Mouse (Mus musculus) limb, embryonic 10.5 days (tissue): ENCODE data around the gene Nup62. TPM values are rescaled to one million over a fixed set of nuclear protein-coding genes. Genes with fewer than 3 reads are reported as not detected.
"Not testable (repeated sequence)": the region's sequence is repeated elsewhere in the genome, so short reads cannot be mapped to it uniquely, and the experiment has no call there.

ENCODE experiments used
- DNase-seq: peaks from one replicate; pipeline ENCODE4 v3.0.0-alpha.2; 2017; ENCODE audit warnings: low spot score
- H3K27ac ChIP-seq: fragments of 300-500 bp; sonication (generic); 2 replicates; pipeline ENCODE4 v1.5.1; 2016; ENCODE audit warnings: mild to moderate bottlenecking
- H3K27me3 ChIP-seq: fragments of 300-500 bp; sonication (generic); 2 replicates; pipeline ENCODE4 v1.6.1; 2016; ENCODE audit warnings: low read depth, mild to moderate bottlenecking; ENCODE audit not compliant: poor library complexity, severe bottlenecking
- H3K36me3 ChIP-seq: fragments of 300-500 bp; sonication (generic); 2 replicates; pipeline ENCODE4 v1.6.1; 2016; ENCODE audit warnings: mild to moderate bottlenecking, moderate library complexity
- H3K4me1 ChIP-seq: fragments of 300-500 bp; sonication (generic); 2 replicates; pipeline ENCODE4 v1.6.1; 2016
- H3K4me3 ChIP-seq: fragments of 300-500 bp; sonication (generic); 2 replicates; pipeline ENCODE4 v1.5.1; 2016; ENCODE audit warnings: mild to moderate bottlenecking, moderate library complexity
- H3K9me3 ChIP-seq: fragments of 300-500 bp; sonication (generic); replicated peaks from 2 replicates; pipeline ENCODE4 v1.6.1; 2016; ENCODE audit warnings: mild to moderate bottlenecking
- WGBS: fragments of 180-500 bp; shearing (Covaris S2); methylation state at CpG from one replicate; pipeline ENCODE4 v1.1.7; 2016; 5-methylcytosine and 5-hydroxymethylcytosine counted together
- polyA plus RNA-seq: library from polyadenylated mRNA; unstranded; fragments of >200 nt; fragmentation: Nextera tagmentation; extraction: Ambion mirVana; gene quantifications from 2 replicates; pipeline ENCODE4 v1.2.1, GENCODE M21; 2016

The Nup62 gene
- polyA plus RNA-seq, 1 experiment from 2014 or later, result 174 TPM

DNA sequence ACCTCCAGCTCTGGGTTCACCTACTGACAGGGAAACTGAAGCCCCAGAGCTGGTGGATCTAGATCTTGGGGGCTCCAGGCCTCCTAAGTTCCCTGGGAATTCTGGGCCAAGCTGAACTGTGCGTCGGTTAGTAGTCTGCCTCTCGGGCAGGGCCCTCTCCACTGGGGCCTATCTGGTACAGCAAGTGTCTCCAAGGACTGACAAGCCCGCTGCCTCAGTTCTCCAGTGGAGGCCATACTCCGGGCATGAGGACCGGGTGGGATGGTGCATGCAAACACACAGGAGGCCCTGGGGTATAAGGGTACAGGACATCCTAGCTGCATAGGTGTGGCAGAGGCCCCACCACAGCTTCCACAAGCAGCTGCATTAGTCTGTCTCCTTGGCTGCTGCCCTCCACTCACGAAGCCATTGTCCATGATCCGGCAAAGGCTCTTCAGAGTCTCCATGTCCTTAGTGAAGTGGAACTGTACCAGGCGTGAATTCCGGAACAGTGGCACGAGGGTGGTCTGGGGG is 48.1 kb downstream of the Nup62 start:
- DNase-seq, result no peak
- no peaks in the 10 kb centered on the region for H3K27me3 ChIP-seq
- 90% methylated on average over 11 of the region's 11 CpGs for WGBS
- H3K4me1 ChIP-seq, result peaks cover 43% of the 10 kb centered on the region
- no peak overlapping the region for H3K4me3 ChIP-seq
- no peak overlapping the region for H3K27ac ChIP-seq
- peaks cover 91% of the 10 kb centered on the region for H3K36me3 ChIP-seq
- no peaks in the 10 kb centered on the region for H3K9me3 ChIP-seq

DNA sequence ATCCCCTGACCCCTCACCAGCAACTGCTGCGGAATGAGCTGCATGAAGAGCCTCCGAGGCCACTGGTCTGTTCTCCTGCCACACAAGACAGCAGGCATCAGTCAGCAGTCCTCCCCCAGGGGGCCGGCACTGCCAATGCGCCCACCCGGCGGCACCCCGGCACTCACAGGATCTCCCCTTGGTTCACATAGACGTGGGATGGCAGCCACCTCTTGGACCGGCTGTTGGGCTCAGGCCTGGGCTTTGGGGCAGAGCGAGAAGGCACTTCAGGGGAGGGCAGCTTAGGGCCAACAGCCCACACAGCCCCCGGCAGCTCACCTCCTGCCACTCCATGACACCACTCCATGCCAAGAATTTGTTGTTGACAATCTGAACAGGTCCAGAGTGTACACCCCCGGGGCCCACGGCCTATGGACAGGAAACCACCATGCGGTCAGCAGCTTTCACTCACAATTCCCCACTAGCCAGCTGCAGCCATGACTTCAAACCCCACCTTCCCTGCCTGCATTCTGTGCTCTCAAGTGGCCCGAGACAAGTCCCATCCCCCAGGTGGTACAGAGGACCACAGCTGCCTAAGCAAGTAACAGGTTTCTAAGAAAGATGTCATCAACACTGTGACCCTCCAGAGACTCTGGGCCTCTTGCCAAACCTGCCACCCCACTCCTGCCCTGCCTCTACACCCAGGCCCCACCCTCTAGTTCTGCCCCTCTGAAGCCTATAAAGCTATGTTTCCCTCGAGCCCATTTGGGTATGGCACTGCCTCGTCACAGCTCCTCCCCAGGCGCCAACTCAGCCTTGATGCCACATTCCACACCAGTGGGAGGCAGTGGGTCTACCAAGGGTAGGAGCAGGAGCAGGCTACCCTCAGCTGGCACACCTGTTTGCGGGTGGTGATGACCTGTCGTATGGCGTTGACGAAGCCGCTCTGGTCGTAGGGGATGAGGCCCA is 49.0 kb downstream of the Nup62 start:
- Histone ChIP-seq H3K4me1 (peaks cover 47% of the 10 kb centered on the region), H3K27ac (no peak overlapping the region), H3K27me3 (no peaks in the 10 kb centered on the region), H3K4me3 (peak overlapping the region; percentile 7; the same call in 1 of the 2 replicates), H3K9me3 (no peaks in the 10 kb centered on the region), H3K36me3 (peaks cover 83% of the 10 kb centered on the region)
- DNase-seq, result no peak
- 87% methylated on average over 24 of the region's 24 CpGs for WGBS

DNA sequence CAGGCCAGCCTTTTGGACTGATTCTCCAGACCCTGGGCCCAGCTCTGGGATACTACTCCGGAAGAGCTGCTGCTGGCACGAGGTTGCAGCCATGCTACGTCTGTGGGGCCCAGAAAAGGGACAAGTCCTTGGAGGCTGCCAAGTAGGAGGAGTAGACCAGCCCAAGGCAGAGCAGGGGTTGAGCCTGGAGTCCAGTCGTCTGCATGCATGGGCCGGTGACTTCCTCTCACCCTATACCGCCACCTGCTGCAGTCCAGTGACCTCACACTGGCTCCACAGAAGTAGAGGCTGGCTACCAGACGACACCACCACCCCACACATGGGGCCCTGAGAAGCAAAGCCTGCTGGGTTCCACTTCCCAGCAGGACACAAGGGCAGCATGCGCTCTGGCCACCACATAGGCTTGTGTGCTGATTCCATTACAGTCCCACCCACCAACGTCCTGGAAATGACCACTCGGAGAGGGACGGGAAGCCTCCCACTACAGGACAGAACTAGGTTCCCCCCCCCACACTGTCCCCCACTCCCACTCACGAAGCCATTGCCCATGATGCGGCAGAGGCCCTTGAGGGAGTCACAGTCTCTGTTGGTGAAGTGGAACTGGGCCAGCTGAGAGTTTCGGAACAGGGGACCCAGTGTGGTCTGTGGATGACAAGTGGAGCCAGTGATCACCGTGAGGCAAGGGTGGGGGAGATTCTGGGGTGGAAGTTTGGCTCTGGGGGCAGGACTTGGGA is 50.6 kb downstream of the Nup62 start:
- Histone ChIP-seq H3K36me3 (peaks cover 67% of the 10 kb centered on the region), H3K4me1 (peaks cover 44% of the 10 kb centered on the region), H3K27me3 (no peaks in the 10 kb centered on the region), H3K4me3 (peak overlapping the region; percentile 98), H3K27ac (no peak overlapping the region; the same call in 1 of the 2 replicates), H3K9me3 (no peaks in the 10 kb centered on the region)
- DNase-seq, result no peak
- WGBS, result 74% methylated on average over 15 of the region's 15 CpGs

DNA sequence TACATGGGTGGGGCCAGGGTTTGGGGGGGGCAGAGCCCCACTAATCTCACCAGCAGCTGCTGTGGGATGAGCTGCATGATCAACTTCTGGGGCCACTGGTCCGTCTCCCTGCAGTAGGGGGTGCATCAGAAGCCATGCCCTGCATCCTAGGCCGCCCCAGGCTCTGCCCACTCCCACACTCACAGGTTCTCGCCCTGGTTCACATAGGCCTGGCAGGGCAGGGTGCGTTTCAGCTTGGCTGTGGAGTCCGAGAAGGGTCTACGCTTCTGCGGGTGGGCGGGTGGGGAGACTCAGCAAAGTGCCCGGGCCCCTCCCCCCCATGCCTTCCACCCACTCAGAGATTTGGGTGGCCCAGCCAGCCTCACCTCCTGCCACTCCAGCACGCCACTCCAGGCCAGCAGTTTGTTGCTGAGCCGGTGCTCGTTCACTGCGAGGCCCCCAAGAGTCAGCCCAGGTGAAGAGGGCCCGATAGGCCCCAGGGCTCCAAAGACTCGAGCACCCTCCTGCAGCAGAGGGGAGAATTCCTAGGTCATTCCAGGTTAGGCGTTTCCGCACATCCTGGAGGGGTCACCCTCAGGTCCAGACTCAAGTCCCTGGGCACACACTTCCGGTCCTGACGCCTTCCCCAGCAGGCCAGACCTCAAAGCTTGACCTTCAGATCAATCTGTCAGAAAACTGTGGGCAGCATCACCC is 51.3 kb downstream of the Nup62 start:
- 80% methylated on average over 19 of the region's 19 CpGs for WGBS
- Histone ChIP-seq H3K27me3 (no peaks in the 10 kb centered on the region), H3K27ac (no peak overlapping the region; the same call in 1 of the 2 replicates), H3K4me3 (peak overlapping the region; percentile 98), H3K4me1 (peaks cover 42% of the 10 kb centered on the region), H3K36me3 (peaks cover 60% of the 10 kb centered on the region), H3K9me3 (no peaks in the 10 kb centered on the region)
- no peak for DNase-seq

DNA sequence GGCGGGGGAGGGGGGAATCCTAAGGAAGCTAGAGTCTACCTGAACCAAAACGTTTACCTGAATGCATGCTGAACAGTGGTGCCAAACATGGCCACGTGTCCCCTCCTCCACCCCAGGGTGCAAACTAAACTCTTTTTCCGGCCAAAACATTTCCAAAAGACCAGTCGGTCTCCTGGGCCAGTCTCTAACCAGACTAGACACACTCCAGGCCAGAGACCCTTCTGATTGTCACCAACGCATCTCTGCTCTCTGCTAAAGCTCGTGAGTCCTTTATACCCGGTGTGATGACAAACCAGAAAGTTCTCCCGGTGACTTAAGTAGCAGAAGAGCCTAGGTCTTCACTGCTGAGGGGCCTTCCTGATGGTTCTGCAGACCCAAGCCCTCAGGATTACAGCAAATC is 51.9 kb downstream of the Nup62 start:
- Histone ChIP-seq H3K27me3 (no peaks in the 10 kb centered on the region), H3K9me3 (no peaks in the 10 kb centered on the region), H3K27ac (peak overlapping the region; percentile 7), H3K4me1 (peaks cover 42% of the 10 kb centered on the region), H3K36me3 (peaks cover 53% of the 10 kb centered on the region), H3K4me3 (peak overlapping the region; percentile 98)
- WGBS, result 69% methylated on average over 9 of the region's 9 CpGs
- no peak for DNase-seq

DNA sequence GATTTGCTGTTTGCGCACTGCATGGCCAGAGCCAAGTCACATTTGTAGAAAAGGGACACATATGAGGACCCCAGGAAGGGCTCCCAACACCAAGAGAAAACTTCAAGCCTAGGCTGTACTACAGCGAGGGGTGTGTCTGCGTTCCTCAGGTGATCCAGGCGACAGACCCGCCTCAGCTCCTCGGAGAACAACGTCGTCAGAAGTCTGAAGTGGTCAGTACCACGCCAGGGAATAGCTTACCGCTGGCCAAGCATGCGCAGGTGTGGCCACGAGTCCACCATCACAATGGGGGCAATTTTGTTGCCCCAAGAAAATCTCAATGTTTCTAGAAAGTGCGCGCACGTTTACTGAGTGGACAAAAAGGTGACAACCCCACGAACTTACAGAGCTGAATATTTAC is 52.6 kb downstream of the Nup62 start:
- Histone ChIP-seq H3K9me3 (no peaks in the 10 kb centered on the region), H3K4me3 (peak overlapping the region; percentile 98), H3K4me1 (peaks cover 40% of the 10 kb centered on the region), H3K27me3 (no peaks in the 10 kb centered on the region), H3K36me3 (peaks cover 47% of the 10 kb centered on the region), H3K27ac (peak overlapping the region; percentile 100)
- 8% methylated on average over 16 of the region's 16 CpGs for WGBS
- no peak for DNase-seq

DNA sequence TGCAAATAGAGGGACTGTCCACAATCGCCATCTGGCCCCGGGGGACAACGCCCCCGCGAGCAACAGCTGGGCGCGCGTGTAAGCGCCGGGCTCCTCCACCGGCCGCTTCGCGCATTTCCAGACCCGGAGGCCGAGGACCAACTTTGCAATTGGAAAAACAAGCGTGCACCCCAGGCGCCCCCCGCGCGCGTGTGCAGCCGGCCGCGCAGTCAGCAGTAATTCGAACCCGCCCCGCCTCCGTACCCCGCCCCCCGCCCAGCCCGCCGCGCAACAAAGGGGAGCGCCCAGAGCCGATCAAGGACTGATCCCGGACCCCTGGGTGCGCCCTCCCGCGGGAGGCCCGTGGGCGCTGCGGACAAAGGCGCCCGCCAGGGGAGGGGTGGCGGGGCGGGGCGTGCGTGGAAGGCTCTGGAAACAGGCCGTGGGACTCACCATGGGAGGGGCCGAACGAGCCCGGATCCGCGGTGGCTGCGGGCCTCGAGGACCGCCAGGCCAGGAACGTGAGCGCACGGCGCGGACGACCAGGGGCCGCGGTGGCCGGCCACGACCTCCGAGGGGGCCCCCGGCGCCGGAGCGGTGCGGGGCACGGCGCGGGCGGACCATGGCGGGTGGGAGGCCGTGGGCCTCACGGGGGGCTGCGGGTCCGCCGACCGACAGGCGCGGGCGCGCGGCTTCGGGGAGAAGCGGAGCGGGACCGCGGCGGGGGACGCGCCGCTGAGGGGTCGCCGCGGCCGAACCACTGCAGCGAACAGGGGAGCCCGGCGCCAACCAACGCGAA is 53.2 kb downstream of the Nup62 start:
- peaks cover 40% of the 10 kb centered on the region for H3K4me1 ChIP-seq

DNA sequence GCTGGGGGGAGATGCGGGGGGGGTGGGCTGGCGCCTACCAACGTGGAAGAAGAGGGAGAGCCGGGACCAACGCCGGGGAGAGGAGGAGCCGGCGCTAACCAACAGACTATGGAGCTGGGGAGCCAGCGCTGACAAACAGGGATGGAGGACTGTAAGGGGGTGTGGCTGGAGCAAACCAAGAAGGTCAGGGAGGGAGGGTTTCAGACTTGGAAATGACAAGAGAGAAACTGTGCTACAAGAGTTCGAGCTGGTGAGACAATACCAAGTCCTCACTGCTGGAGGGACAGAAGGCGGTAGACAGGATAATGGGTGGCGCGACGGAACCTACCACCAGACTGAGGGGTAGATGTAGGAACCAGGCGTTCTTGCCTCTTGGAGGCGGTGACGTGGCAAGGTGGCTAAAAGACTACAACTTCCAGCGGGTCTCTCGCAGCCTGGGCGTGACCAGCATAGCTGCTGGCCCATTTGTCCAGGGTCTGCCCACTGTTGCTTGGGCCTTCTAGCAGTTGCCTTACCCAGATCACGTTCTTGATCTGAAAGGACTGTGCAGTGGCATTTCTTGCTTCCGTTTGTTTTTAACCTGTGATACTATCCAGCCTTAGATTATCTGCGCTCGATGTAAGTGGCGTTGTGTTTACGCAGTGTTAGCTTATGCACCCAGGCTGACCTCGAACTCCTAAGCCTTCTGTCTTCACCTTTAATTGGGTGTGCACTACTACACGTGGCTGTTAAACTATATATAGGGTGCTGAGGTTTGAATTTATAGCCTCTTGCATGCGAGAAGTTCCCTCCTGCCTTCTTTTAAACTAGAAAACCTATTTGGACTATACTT is 54.0 kb downstream of the Nup62 start, which contains the start of gene Ptov1:
Gene Ptov1, minus strand, starts transcription at position 92 of the 832 bp plus-strand sequence.
- peak within 1 kb of the TSS; percentile 100 for H3K27ac ChIP-seq
- H3K36me3 ChIP-seq, result peaks cover 32% of the 10 kb centered on the region
- WGBS, result 6% methylated on average over 29 of the region's 29 CpGs
- H3K27me3 ChIP-seq, result no peaks in the 10 kb centered on the region
- H3K9me3 ChIP-seq, result no peaks in the 10 kb centered on the region
- H3K4me1 ChIP-seq, result peaks cover 40% of the 10 kb centered on the region
- DNase-seq, result peak; percentile 96
- H3K4me3 ChIP-seq, result peak within 1 kb of the TSS; percentile 98

More for the DNA sequence above, 53.2 kb downstream of the Nup62 start:
- DNase-seq, result peak; percentile 85
- peak overlapping the region; percentile 98 for H3K4me3 ChIP-seq
- H3K27ac ChIP-seq, result peak overlapping the region; percentile 100
- peaks cover 40% of the 10 kb centered on the region for H3K36me3 ChIP-seq
- H3K9me3 ChIP-seq, result no peaks in the 10 kb centered on the region
- under 1% methylated on average over 107 of the region's 108 CpGs for WGBS
- no peaks in the 10 kb centered on the region for H3K27me3 ChIP-seq

DNA sequence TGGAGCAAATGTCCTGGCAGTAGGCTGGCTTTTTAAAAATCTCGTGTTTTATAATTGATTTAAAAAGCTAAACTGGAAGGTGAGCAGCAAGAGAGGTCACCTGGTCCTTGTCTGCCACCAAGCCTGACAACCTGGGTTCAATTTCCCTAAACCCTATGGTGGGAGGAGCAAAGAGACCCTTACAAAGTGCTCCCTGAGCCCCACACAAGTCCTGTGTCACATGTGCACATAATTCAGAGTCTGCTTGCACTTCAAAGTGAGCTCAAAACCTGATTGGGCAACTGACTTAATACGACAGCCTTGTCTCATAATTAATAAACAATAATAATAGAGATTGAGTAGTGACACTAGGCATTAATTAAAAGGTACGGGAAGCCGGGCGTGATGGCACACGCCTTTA is 54.7 kb downstream of the Nup62 start:
- WGBS, result 65% methylated on average over 6 of the region's 6 CpGs
- peaks cover 28% of the 10 kb centered on the region for H3K36me3 ChIP-seq
- peak overlapping the region; percentile 98 for H3K4me3 ChIP-seq
- H3K4me1 ChIP-seq, result peaks cover 40% of the 10 kb centered on the region
- H3K27ac ChIP-seq, result peak overlapping the region; percentile 100
- H3K9me3 ChIP-seq, result no peaks in the 10 kb centered on the region
- DNase-seq, result no peak
- H3K27me3 ChIP-seq, result no peaks in the 10 kb centered on the region

DNA sequence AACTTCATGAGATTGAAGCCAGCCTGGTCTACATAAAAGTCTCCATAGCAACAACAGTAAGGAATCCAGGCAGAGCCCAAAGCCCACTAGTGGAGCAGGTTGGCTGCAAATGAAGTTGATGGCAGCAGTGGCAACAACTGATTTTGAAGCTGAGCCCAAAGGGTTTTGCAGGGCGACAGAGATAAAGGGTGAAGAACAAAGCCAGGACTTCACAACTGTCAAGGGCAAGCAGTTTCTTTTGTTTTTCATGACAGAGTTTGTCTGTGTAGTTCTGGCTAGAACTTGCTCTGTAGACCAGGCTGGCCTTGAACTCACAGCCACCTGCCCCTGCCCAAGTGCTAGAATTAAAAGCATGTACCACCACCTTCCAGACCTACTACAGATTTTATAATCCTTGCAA is 55.3 kb downstream of the Nup62 start:
- Histone ChIP-seq H3K9me3 (no peaks in the 10 kb centered on the region), H3K27ac (no peak overlapping the region), H3K27me3 (no peaks in the 10 kb centered on the region), H3K4me1 (peaks cover 37% of the 10 kb centered on the region), H3K4me3 (no peak overlapping the region), H3K36me3 (peaks cover 28% of the 10 kb centered on the region)
- no peak for DNase-seq
- WGBS, result 81% methylated on average over 1 of the region's 1 CpGs

DNA sequence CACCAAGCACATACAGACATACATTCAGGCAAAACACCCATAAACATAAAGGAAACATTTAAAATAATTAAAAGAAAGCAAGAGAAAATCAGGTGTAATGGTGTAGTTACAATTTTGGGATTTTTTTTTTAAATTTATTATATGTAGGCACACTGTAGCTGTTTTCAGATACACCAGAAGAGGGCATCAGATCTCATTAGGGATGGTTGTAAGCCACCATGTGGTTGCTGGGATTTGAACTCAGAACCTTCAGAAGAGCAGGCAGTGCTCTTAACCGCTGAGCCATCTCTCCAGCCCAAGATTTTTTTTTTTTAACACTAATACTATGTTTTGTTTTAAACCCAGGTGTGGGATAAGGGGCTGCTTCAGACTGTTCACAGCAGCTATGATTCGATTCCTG is 55.9 kb downstream of the Nup62 start:
- H3K36me3 ChIP-seq, result peaks cover 28% of the 10 kb centered on the region
- H3K9me3 ChIP-seq, result not testable (repeated sequence)
- 87% methylated on average over 2 of the region's 2 CpGs for WGBS

More for the DNA sequence above, 55.9 kb downstream of the Nup62 start:
- not testable (repeated sequence) for DNase-seq, H3K4me3 ChIP-seq, H3K27me3 ChIP-seq, H3K27ac ChIP-seq
- peaks cover 31% of the 10 kb centered on the region for H3K4me1 ChIP-seq
